Mouse (Mus musculus): ENCODE results near the gene Bag2.

GRCm38 (mm10) chr1:33788493-33788892 lies 30.9 kb upstream of the Bag2 start:
- TF ChIP-seq CTCF (IDR thresholded peaks at IDR 0.05; ENCODE audit: low read depth) (no peak), EP300 (optimal IDR thresholded peaks at IDR 0.05) (no peak)
